Mouse (Mus musculus) olfactory bulb, adult 2 months (tissue): ENCODE data around the gene 4931428L18Rik.

Experiments
- CTCF ChIP-seq: fragments of 200-500 bp; IDR thresholded peaks from 2 replicates; pipeline ENCODE4 v1.5.1; 2012; ENCODE audit warnings: low read depth, mild to moderate bottlenecking, low read length, moderate library complexity; ENCODE audit not compliant: insufficient read depth
- POLR2A ChIP-seq: fragments of 200-500 bp; IDR thresholded peaks from 2 replicates; pipeline ENCODE4 v1.6.1; 2012; ENCODE audit warnings: mild to moderate bottlenecking, low read depth, low read length, moderate library complexity; ENCODE audit not compliant: insufficient read depth

- TF ChIP-seq CTCF (no peak), POLR2A (no peak)
Measured at GRCm38 (mm10) chr1:31220599-31221250, 1.8 kb downstream of the 4931428L18Rik start.
